Mouse (Mus musculus) cortical plate, adult 2 months (tissue): ENCODE data around the gene Ppp2r2c. TPM values are rescaled to one million over a fixed set of nuclear protein-coding genes. Genes with fewer than 3 reads are reported as not detected.

Experiments used
- H3K27ac ChIP-seq: fragments of 200-500 bp; 2 replicates; pipeline ENCODE4 v1.5.1; 2012; ENCODE audit warnings: low read length, control low read depth, inconsistent platforms; ENCODE audit not compliant: insufficient read depth
- H3K4me1 ChIP-seq: fragments of 200-500 bp; 2 replicates; pipeline ENCODE4 v1.6.1; 2011; ENCODE audit warnings: low read length; ENCODE audit not compliant: control insufficient read depth, insufficient read depth
- H3K4me3 ChIP-seq: fragments of 200-500 bp; 2 replicates; pipeline ENCODE4 v1.5.1; 2011; ENCODE audit warnings: mild to moderate bottlenecking, low read length, control low read depth; ENCODE audit not compliant: insufficient read depth
- CTCF ChIP-seq: fragments of 200-500 bp; IDR thresholded peaks from 2 replicates; pipeline ENCODE4 v1.5.1; 2011; ENCODE audit warnings: mild to moderate bottlenecking, control low read depth, low read length; ENCODE audit not compliant: insufficient read depth; ENCODE audit errors: extremely low read depth
- POLR2A ChIP-seq: fragments of 200-500 bp; IDR thresholded peaks from 2 replicates; pipeline ENCODE4 v1.6.1; 2011; ENCODE audit warnings: mild to moderate bottlenecking, low read length, control low read depth; ENCODE audit not compliant: insufficient read depth; ENCODE audit errors: extremely low read depth
- polyA plus RNA-seq: library from polyadenylated mRNA; depleted of rRNA; stranded (reverse); fragments of >200 nt; gene quantifications from 2 replicates; pipeline ENCODE4 v1.2.3, GENCODE M21; 2012

Gene Ppp2r2c
- polyA plus RNA-seq, 1 experiment = 442 TPM

DNA sequence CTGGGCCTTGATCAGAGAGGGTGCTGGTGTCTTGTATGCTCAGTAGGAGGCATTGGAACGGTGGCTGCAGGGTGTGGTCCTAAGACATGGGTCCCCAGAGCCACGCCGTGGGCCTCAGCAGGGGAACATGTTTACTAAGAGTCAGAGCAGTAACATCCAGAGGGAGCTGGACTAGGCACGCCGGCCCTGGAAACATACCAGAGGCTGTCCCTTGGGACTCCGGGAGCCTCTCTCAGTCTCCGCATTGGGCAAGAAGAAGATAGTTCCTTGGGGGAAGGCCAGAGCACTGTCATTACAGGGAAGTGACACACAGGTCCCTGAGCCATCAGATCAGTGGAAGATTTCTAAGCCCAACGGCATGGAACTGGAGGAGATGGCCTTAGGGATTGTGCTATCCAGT, 36.9 kb downstream of the Ppp2r2c start:
- Histone ChIP-seq H3K4me3 (no peak overlapping the region), H3K27ac (no peak overlapping the region), H3K4me1 (peaks cover 22% of the 10 kb centered on the region)
- TF ChIP-seq CTCF = no peak
- no peak for TF ChIP-seq POLR2A

GRCm38 (mm10) chr5:36907695-36908094, 39.4 kb downstream of the Ppp2r2c start:
- peaks cover 32% of the 10 kb centered on the region for H3K4me1 ChIP-seq
- H3K27ac ChIP-seq = no peak overlapping the region
- no peak overlapping the region for H3K4me3 ChIP-seq
- TF ChIP-seq POLR2A (no peak), CTCF (no peak)

DNA sequence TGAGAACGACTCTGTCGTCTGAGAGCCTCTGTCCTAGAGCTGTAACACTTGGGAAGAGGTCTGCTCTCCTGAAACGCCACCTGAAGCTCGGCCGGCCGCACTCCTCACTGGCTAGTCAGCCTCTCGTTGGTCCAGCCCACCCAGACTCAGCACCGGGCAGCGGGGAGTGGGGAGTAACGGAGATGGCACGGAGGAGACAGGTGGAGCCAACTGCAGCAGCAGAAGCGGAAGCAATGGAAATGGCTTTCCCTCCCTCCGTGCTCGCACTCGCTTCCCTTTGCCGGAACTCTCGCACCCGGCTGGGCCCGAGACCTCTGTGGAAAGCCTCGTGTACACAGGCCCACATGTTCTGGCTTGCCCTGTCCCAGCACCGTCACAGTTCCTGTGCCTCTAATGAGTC, 41.2 kb downstream of the Ppp2r2c start:
- peaks cover 41% of the 10 kb centered on the region for H3K4me1 ChIP-seq
- TF ChIP-seq POLR2A = no peak
- TF ChIP-seq CTCF = no peak
- no peak overlapping the region for H3K27ac ChIP-seq
- H3K4me3 ChIP-seq = no peak overlapping the region

DNA sequence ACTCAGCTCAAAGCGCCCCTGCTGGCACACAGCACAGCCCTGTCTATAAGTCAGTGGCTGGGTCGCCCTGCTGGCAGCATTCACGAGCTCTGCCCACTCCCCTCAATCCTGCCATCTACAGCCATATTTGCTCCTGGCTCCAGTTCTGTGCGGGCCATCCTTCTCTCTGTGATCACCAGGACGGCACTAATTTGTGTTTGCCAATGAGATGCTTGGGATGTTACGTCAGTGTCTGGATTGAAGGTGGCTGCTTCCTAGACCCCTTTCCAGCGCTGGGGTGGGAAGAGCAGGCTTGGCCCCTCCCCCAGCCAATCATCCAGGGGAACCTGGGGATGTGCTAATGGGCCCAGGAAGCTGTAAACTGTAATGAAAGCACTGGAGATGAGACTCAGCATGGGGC, 42.7 kb downstream of the Ppp2r2c start:
- Histone ChIP-seq H3K4me1 (peaks cover 37% of the 10 kb centered on the region), H3K4me3 (no peak overlapping the region), H3K27ac (0 out of 2 replicates have a peak overlapping the region, but pooled peaks have one; percentile 13)
- TF ChIP-seq POLR2A = no peak
- TF ChIP-seq CTCF = no peak

DNA sequence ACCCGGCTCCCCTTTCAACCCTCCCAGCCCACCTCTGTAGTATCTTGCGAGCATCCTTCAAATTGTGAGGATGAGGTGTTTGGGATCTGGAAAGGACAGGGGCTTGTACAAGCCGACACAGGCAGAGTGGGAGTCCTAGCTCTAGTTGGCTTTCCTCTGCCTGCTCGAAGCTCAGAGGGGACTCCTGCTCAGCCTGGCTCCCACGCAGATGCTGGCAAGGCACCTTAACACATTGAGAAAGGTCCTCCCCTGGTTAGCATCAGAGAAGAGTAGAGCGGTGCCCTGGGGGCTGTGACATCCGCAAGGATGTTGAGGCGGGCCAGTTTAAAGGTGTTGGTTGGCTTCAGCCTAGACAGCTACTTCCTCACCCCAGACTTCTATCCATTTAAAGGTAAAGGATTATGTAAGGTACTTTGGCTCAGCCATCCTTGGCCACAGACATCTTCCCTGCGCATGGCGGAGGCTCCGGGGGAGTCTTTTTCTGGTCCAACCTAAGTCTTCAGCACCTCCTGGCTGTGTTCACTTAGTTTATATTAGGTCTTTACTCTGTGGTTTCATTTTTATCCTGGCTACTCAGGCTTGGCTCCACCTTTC, 43.5 kb downstream of the Ppp2r2c start:
- Histone ChIP-seq H3K4me3 (no peak overlapping the region), H3K27ac (peak overlapping the region; percentile 51; the same call in 1 of the 2 replicates), H3K4me1 (peaks cover 34% of the 10 kb centered on the region)
- TF ChIP-seq POLR2A = no peak
- TF ChIP-seq CTCF = no peak

GRCm38 (mm10) chr5:36912602-36913310, 44.4 kb downstream of the Ppp2r2c start:
- Histone ChIP-seq H3K4me3 (no peak overlapping the region), H3K4me1 (peaks cover 34% of the 10 kb centered on the region), H3K27ac (peak overlapping the region; percentile 51; the same call in 1 of the 2 replicates)
- no peak for TF ChIP-seq CTCF
- TF ChIP-seq POLR2A = no peak

- Histone ChIP-seq H3K4me3 (no peak overlapping the region), H3K27ac (no peak overlapping the region), H3K4me1 (peaks cover 36% of the 10 kb centered on the region)
- TF ChIP-seq POLR2A = no peak
- no peak for TF ChIP-seq CTCF
Measured at GRCm38 (mm10) chr5:36915256-36915655, 46.9 kb downstream of the Ppp2r2c start.

- no peak overlapping the region for H3K27ac ChIP-seq
Measured at GRCm38 (mm10) chr5:36916581-36916980, 48.3 kb downstream of the Ppp2r2c start.

GRCm38 (mm10) chr5:36917245-36917644, 48.9 kb downstream of the Ppp2r2c start:
- peaks cover 33% of the 10 kb centered on the region for H3K4me1 ChIP-seq
- H3K27ac ChIP-seq = no peak overlapping the region; the same call in 1 of the 2 replicates
- no peak overlapping the region for H3K4me3 ChIP-seq

More at GRCm38 (mm10) chr5:36916581-36916980, 48.3 kb downstream of the Ppp2r2c start:
- H3K4me1 ChIP-seq = peaks cover 35% of the 10 kb centered on the region
- TF ChIP-seq CTCF (no peak), POLR2A (no peak)
- H3K4me3 ChIP-seq = no peak overlapping the region

GRCm38 (mm10) chr5:36918016-36918415, 49.7 kb downstream of the Ppp2r2c start:
- Histone ChIP-seq H3K4me3 (no peak overlapping the region), H3K4me1 (peaks cover 32% of the 10 kb centered on the region), H3K27ac (no peak overlapping the region)
- no peak for TF ChIP-seq POLR2A
- TF ChIP-seq CTCF = no peak

More at GRCm38 (mm10) chr5:36917245-36917644, 48.9 kb downstream of the Ppp2r2c start:
- no peak for TF ChIP-seq POLR2A
- TF ChIP-seq CTCF = no peak
